Mouse (Mus musculus): ENCODE results near the gene Gda. TPM values are rescaled to one million over a fixed set of nuclear protein-coding genes. Genes with fewer than 3 reads are reported as not detected.

Gda gene
- polyA plus RNA-seq, 1 experiment from 2014 or later = 0.10 TPM

GRCm38 (mm10) chr19:21349634-21350033 is 123.6 kb downstream of the Gda start:
- no peaks in the 10 kb centered on the region for H3K4me1 ChIP-seq (replicated peaks)
- no peak for ATAC-seq (ENCODE audit: low FRiP score)
- 85% methylated on average over 6 of the region's 6 CpGs for WGBS

GRCm38 (mm10) chr19:21346646-21347045 is 126.6 kb downstream of the Gda start:
- Histone ChIP-seq H3K27me3 (no peaks in the 10 kb centered on the region), H3K4me3 (no peak overlapping the region), H3K4me1 (replicated peaks) (no peaks in the 10 kb centered on the region), H3K9me3 (no peaks in the 10 kb centered on the region), H3K27ac (no peak overlapping the region), H3K4me2 (no peak overlapping the region), H3K36me3 (no peaks in the 10 kb centered on the region), H3K9ac (no peak overlapping the region)
- no peak for ATAC-seq (ENCODE audit: low FRiP score)
- WGBS = 90% methylated on average over 6 of the region's 6 CpGs

More at GRCm38 (mm10) chr19:21349634-21350033, 123.6 kb downstream of the Gda start:
- no peak overlapping the region for H3K4me2 ChIP-seq
- H3K36me3 ChIP-seq = no peaks in the 10 kb centered on the region
- H3K27me3 ChIP-seq = no peaks in the 10 kb centered on the region
- H3K9ac ChIP-seq = no peak overlapping the region
- no peak overlapping the region for H3K27ac ChIP-seq
- H3K9me3 ChIP-seq = no peaks in the 10 kb centered on the region
- no peak overlapping the region for H3K4me3 ChIP-seq

Other genes with a start within 250 kb of the Gda start
- 160 and 165 TPM in 2 replicates for gene Zfand5, start 201.2 kb downstream of the Gda start, polyA plus RNA-seq (2015; fragmentation: Nextera tagmentation; extraction: Ambion mirVana)
- 56.8 and 57.3 TPM in 2 replicates for gene 1110059E24Rik, start 179.5 kb upstream of the Gda start, polyA plus RNA-seq (2015; fragmentation: Nextera tagmentation; extraction: Ambion mirVana)
- 35.4 and 40.9 TPM in 2 replicates for gene Abhd17b, start 179.7 kb upstream of the Gda start, polyA plus RNA-seq (2015; fragmentation: Nextera tagmentation; extraction: Ambion mirVana)